Mouse (Mus musculus): Measurements from ENCODE around the gene Nrap. TPM values are rescaled to one million over a fixed set of nuclear protein-coding genes. Genes with fewer than 3 reads are reported as not detected.

Gene Nrap
- polyA plus RNA-seq, 1 experiment from 2014 or later, result 0.29 TPM

DNA sequence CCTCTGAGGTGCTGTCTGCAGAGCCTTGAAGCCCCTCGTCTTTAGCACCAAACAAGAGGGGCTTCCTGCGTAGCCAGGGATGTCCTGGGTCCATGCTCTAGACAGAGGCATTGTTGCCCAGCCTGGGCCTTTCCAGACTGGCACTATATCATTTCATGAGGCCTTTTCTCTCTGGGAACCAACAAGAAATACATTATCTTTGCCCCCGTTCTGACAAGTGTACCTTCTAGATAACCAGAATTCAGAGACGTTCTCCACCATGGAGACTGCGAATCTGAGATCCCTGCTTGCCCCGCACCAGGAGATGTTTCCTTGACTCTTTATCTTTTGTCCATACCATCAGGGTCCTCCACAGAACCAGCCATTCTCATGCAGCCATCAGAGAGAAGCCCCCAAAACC, 70.2 kb downstream of the Nrap start:
- H3K36me3 ChIP-seq (replicated peaks), result no peaks in the 10 kb centered on the region
- peaks cover 17% of the 10 kb centered on the region; the same call in 1 of the 2 replicates for H3K4me1 ChIP-seq
- H3K27ac ChIP-seq, result no peak overlapping the region
- 90% methylated on average over 6 of the region's 6 CpGs for WGBS
- H3K9me3 ChIP-seq, result no peaks in the 10 kb centered on the region
- H3K9ac ChIP-seq, result no peak overlapping the region
- H3K27me3 ChIP-seq, result peaks cover 19% of the 10 kb centered on the region
- no peak overlapping the region for H3K4me2 ChIP-seq
- H3K4me3 ChIP-seq (replicated peaks), result no peak overlapping the region
- ATAC-seq (ENCODE audit: low FRiP score), result no peak

DNA sequence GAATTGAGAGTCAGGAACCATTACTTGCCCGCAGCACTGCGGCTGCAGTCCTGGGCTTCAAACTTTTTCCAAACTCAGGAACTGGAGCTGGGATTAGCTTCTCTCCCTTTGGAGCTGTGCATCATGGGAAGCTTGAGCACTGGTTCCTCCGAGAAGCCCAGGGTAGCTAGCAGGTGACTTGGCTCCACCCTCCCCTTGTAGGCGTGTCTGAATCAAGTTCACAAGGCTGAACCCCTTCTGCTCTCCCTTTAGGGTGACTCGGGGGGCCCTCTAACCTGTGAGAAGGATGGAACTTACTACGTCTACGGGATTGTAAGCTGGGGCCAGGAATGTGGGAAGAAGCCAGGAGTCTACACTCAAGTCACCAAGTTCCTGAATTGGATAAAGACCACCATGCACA, 70.6 kb downstream of the Nrap start:
- Histone ChIP-seq H3K9me3 (no peaks in the 10 kb centered on the region), H3K4me1 (peaks cover 17% of the 10 kb centered on the region; the same call in 1 of the 2 replicates), H3K27me3 (peaks cover 17% of the 10 kb centered on the region), H3K9ac (no peak overlapping the region), H3K36me3 (replicated peaks) (no peaks in the 10 kb centered on the region), H3K4me3 (replicated peaks) (no peak overlapping the region), H3K4me2 (no peak overlapping the region), H3K27ac (no peak overlapping the region)
- WGBS, result 94% methylated on average over 7 of the region's 7 CpGs
- ATAC-seq (ENCODE audit: low FRiP score), result no peak

DNA sequence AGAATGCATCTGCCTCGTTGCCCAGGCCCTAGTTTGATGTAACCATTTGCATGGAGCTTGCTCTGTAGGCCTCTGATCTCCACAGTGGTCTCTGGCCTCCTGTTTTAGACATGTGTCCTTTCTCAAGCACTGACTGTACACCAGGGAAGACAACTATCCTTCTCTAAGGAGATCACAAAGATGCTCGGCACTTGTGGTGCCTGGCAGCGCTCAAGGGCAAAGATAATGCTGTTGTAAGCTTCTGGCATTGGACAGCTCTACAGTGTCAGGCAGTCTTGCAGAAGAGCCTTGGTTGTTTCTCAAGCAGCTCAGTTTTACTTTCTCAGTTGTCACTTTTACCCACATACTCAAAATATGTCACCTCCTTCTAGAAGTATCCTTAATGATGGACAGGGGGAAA, 73.3 kb downstream of the Nrap start:
- ATAC-seq (ENCODE audit: low FRiP score), result no peak
- Histone ChIP-seq H3K4me1 (peaks cover 15% of the 10 kb centered on the region; the same call in 1 of the 2 replicates), H3K9ac (no peak overlapping the region), H3K27ac (no peak overlapping the region), H3K4me3 (replicated peaks) (no peak overlapping the region), H3K27me3 (peaks cover 16% of the 10 kb centered on the region), H3K9me3 (no peaks in the 10 kb centered on the region), H3K4me2 (no peak overlapping the region), H3K36me3 (replicated peaks) (no peaks in the 10 kb centered on the region)
- 85% methylated on average over 3 of the region's 3 CpGs for WGBS

DNA sequence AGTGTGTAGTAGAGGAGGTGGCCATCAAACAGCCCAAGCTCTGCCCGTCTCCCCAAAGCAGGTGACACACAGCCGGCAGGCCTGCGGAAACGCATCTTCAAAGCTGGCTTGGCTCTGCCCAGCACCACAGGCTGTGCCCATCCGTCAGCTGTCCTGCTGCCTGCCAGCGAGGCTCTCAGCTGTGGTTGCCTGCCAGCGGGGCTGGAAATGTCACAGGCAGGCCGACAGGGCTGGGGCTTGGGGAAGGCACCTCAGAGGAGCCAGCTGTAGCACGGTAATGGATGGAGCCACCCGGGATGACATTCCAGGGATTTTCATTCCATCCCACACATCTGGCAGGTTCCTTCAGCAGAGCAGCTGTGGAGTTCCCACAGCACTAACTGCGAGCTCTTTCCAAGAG, 89.0 kb downstream of the Nrap start:
- WGBS, result 83% methylated on average over 11 of the region's 11 CpGs
- no peak for ATAC-seq (ENCODE audit: low FRiP score)
- Histone ChIP-seq H3K27ac (no peak overlapping the region), H3K9ac (no peak overlapping the region), H3K4me1 (peaks cover 4% of the 10 kb centered on the region), H3K4me3 (replicated peaks) (no peak overlapping the region), H3K27me3 (no peaks in the 10 kb centered on the region), H3K9me3 (no peaks in the 10 kb centered on the region), H3K36me3 (replicated peaks) (no peaks in the 10 kb centered on the region), H3K4me2 (no peak overlapping the region)

DNA sequence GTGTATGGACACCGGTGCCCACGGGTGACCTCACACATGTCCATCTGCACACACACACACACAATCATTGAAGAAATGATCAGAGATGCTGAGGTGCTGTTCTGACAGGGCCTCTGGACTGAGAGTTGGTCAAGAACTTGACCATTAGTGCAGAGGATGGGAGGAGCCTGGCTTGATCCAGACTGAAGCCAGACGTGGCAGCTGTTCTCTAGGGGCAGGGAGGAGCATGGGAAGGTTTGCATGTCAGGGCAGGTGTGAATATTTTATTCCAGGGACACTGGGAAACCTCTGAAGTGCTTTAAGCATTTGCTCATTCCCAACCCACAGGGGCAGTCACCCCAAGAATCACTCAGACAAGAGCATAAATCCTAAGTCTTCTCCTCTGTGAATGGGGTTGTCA, 92.6 kb downstream of the Nrap start:
- H3K4me1 ChIP-seq, result peaks cover 8% of the 10 kb centered on the region
- no peak overlapping the region for H3K4me2 ChIP-seq
- WGBS, result 72% methylated on average over 3 of the region's 3 CpGs
- no peaks in the 10 kb centered on the region for H3K27me3 ChIP-seq
- no peak overlapping the region for H3K4me3 ChIP-seq (replicated peaks)
- H3K36me3 ChIP-seq (replicated peaks), result no peaks in the 10 kb centered on the region
- no peak overlapping the region for H3K27ac ChIP-seq
- no peak for ATAC-seq (ENCODE audit: low FRiP score)
- H3K9me3 ChIP-seq, result no peaks in the 10 kb centered on the region
- no peak overlapping the region for H3K9ac ChIP-seq

DNA sequence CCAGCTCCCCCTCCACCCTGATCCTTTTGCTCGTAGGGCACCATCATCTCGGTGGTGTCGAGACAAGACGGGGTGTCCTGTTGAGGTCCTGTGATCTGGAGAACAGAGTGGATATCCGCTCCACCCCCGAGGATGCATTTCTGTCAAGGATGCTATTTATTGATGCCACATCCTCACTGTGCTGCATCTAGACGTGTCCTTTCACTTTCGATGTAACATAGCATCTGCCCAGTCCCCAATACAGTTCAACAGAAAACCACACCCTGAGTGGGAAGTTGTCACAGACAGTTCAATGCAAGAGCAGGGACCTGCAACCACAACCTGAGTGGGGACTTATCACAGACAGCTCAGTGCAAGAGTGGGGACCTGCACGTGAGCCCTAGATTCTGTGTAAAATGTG, 93.2 kb downstream of the Nrap start:
- Histone ChIP-seq H3K4me2 (no peak overlapping the region), H3K9me3 (no peaks in the 10 kb centered on the region), H3K4me1 (peaks cover 8% of the 10 kb centered on the region), H3K27ac (no peak overlapping the region), H3K27me3 (no peaks in the 10 kb centered on the region), H3K4me3 (replicated peaks) (no peak overlapping the region), H3K9ac (no peak overlapping the region), H3K36me3 (replicated peaks) (no peaks in the 10 kb centered on the region)
- WGBS, result 83% methylated on average over 9 of the region's 9 CpGs
- no peak for ATAC-seq (ENCODE audit: low FRiP score)

DNA sequence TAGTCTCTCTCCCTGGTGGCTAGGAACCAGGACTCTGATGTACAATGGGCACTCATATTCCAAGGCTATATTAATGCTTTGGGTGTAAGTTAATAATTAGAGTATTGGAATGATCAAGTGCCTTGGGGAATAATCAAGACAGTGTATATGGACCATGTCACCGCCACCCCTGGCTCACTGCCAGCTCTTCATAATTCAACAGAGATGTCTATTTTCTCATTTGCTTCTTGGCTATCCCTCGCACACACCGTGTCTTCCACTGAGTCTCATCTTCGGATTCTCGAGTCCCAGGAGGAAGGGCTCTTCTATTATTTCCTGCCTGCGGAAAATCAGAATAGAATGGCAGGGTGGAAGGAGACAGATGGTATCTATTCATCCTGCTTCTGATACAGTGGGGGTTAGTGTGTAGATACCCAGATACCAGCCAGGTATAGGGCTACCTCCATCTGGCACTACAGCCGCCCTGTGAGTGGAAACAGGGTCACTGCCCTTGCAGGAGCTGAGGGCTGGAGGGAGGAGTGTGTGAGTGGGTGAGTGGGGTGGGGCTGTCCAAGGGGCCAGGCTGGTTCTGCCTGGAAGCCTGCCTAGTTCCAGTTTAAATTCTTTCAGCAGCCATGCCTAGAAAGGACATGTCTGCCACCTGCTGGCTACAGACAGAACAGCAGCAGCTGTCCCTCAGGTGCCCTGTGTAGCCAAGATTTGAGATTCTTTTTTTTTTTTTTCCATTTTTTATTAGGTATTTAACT, 95.0 kb downstream of the Nrap start:
- Histone ChIP-seq H3K4me2 (no peak overlapping the region), H3K4me1 (peaks cover 8% of the 10 kb centered on the region), H3K9me3 (no peaks in the 10 kb centered on the region), H3K27me3 (no peaks in the 10 kb centered on the region), H3K9ac (no peak overlapping the region), H3K36me3 (replicated peaks) (no peaks in the 10 kb centered on the region), H3K27ac (no peak overlapping the region), H3K4me3 (replicated peaks) (no peak overlapping the region)
- 61% methylated on average over 7 of the region's 7 CpGs for WGBS
- ATAC-seq (ENCODE audit: low FRiP score), result peak; percentile 77

DNA sequence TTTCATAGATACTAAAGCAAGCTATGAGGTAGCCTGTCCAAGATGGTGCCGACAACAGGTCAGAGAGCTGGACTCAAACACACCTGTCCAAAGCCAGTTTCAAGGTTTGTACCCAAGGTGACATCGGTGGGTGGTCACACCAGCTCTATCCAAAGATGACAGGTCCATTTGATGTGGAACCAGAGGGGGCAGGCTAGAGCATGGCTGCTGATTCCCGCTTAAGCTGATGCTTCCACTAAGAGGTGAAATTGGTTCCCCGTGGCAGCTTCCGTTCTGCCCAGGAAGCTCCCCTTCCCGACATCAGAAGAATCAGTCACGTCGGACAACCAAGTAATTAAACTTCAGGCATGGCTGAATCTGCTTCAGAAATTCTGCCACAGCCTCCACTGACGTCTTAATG, 97.5 kb downstream of the Nrap start:
- H3K9ac ChIP-seq, result no peak overlapping the region
- H3K4me2 ChIP-seq, result no peak overlapping the region
- H3K36me3 ChIP-seq (replicated peaks), result no peaks in the 10 kb centered on the region
- H3K9me3 ChIP-seq, result no peaks in the 10 kb centered on the region
- 66% methylated on average over 9 of the region's 9 CpGs for WGBS
- no peaks in the 10 kb centered on the region for H3K27me3 ChIP-seq
- no peak for ATAC-seq (ENCODE audit: low FRiP score)
- no peak overlapping the region for H3K27ac ChIP-seq
- peaks cover 6% of the 10 kb centered on the region for H3K4me1 ChIP-seq
- no peak overlapping the region for H3K4me3 ChIP-seq (replicated peaks)

DNA sequence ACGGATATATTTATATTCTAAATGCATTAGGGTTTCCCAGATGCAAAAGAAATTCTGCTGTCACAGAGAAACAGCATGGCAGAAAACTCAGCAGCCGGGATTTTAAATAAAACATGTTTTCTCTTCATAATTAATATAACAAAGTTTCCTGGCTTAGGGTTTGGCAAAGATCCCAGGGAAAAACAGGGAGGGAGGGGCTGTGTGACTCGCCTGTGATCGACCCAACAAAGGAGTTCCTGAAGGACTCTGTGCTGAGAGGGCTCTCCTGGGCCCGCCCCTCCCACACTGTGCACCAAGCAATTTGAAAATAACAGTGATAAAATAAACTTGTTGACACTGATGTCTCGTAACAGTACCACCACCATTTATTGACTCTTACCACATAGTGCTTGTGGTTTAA, 97.9 kb downstream of the Nrap start:
- Histone ChIP-seq H3K4me1 (peaks cover 4% of the 10 kb centered on the region), H3K4me2 (no peak overlapping the region), H3K27ac (no peak overlapping the region), H3K4me3 (replicated peaks) (no peak overlapping the region), H3K27me3 (no peaks in the 10 kb centered on the region), H3K9ac (no peak overlapping the region), H3K36me3 (replicated peaks) (no peaks in the 10 kb centered on the region), H3K9me3 (no peaks in the 10 kb centered on the region)
- ATAC-seq (ENCODE audit: low FRiP score), result no peak
- 62% methylated on average over 6 of the region's 6 CpGs for WGBS

DNA sequence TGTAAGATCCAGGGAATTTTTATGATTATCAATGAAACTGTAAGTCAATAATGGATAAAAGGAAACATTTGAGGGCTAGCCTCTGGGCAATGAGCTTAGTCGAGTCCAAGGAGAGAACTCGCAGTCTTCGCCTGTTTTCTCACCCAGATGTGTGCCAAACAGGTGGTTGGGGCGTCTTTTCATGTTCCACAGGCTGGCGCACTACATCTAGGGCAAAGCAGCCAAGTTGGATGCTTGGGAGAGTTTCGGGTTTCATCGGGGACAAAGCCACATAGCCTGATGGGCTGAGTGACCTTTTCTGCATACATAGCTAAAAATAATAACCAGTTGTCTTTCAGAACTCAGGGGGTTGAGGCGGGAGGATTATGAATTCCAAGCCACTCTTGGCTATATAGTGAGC, 100.2 kb downstream of the Nrap start:
- Histone ChIP-seq H3K27ac (no peak overlapping the region), H3K4me2 (no peak overlapping the region), H3K27me3 (peaks cover 10% of the 10 kb centered on the region; the same call in 1 of the 2 replicates), H3K4me3 (replicated peaks) (no peak overlapping the region), H3K36me3 (replicated peaks) (no peaks in the 10 kb centered on the region), H3K4me1 (no peaks in the 10 kb centered on the region; the same call in 1 of the 2 replicates), H3K9ac (no peak overlapping the region), H3K9me3 (no peaks in the 10 kb centered on the region)
- 87% methylated on average over 8 of the region's 8 CpGs for WGBS
- ATAC-seq (ENCODE audit: low FRiP score), result no peak

DNA sequence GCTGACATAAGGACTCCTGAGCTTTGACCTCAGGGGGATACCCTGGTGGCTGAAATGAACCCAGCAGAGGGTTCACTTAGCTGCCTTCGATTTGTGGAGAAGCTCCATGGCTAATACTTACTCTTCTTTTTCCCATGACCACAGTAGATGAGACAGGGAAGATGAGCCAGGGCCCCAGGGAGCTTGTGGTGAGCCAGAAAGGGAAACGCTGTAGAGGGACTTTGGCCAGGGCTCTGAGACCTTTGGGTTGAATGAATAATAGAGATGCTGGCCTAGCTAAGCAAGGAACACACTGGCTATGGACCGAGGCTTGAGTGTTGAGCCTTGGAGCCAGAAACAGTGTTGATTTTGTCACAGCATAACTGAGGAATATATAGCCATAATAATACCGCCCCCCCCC, 101.4 kb downstream of the Nrap start:
- 92% methylated on average over 4 of the region's 4 CpGs for WGBS
- peaks cover 10% of the 10 kb centered on the region; the same call in 1 of the 2 replicates for H3K27me3 ChIP-seq
- no peak overlapping the region for H3K4me3 ChIP-seq (replicated peaks)
- H3K4me2 ChIP-seq, result no peak overlapping the region
- H3K36me3 ChIP-seq (replicated peaks), result no peaks in the 10 kb centered on the region
- no peaks in the 10 kb centered on the region for H3K9me3 ChIP-seq
- H3K4me1 ChIP-seq, result no peaks in the 10 kb centered on the region
- H3K27ac ChIP-seq, result no peak overlapping the region
- H3K9ac ChIP-seq, result no peak overlapping the region
- no peak for ATAC-seq (ENCODE audit: low FRiP score)

DNA sequence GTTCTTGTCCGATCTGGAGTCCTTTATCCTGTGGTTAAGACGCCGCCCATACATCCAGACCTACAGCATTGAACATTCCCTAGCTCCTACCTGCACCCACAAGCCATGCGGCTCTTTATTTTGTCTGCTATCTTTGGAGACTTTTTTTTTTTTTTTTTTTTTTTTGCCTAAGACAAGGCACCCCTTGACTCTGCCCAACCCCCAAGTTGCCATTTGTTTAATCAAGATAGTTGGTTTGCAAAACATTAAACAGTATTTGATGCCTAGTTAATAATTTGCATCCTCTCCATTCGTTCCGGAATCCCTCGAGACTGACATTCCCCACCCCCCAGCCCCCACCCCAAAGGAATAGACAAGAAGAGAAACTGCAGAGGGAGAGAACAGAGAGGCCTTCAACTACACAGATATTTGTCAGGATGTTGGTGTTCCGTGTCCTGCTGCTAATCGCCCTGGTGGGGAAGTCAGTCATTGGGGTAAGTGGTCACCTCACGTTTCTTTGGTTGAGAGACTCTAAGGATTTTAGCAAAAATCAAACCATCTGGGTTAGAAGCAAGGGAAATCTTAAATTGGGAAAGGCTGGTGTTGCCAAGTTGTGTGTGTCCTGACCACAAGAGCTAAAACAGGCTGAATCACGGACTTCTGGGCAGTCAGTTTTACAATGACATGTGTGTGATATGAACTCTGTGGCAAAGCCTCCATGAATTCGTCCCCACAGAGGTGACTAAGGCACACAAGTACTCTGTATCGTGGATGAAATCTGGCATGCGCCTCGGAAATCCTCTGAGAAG, 102.1 kb downstream of the Nrap start:
- WGBS, result 92% methylated on average over 15 of the region's 15 CpGs
- H3K4me3 ChIP-seq (replicated peaks), result no peak overlapping the region
- H3K9ac ChIP-seq, result no peak overlapping the region
- no peaks in the 10 kb centered on the region for H3K4me1 ChIP-seq
- H3K9me3 ChIP-seq, result no peaks in the 10 kb centered on the region
- H3K36me3 ChIP-seq (replicated peaks), result no peaks in the 10 kb centered on the region
- ATAC-seq (ENCODE audit: low FRiP score), result no peak
- no peak overlapping the region for H3K27ac ChIP-seq
- peaks cover 10% of the 10 kb centered on the region; the same call in 1 of the 2 replicates for H3K27me3 ChIP-seq
- H3K4me2 ChIP-seq, result no peak overlapping the region

DNA sequence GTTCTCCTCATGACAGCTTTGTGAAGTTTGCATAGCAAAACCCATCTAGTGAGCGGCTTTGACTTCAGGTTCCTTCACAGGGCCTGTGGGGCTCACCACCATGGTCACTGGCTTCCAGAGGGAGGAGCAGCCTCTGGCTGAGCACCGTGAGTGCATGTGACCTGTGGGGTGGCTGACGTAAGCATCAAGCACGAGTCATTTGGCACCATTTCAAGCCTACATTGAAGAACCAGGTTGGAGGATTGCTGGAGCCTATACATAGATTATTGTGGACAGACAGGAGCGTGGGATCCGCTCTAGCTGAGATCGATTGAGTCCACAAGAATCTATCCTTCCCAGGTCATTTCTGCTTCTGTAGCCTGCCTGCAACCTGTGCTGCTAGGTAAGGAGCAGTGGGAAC, 103.0 kb downstream of the Nrap start, which contains the start of gene Habp2:
TSS of gene Habp2 (plus strand) at position 272 of the 400 bp plus-strand sequence.
- Histone ChIP-seq H3K9me3 (no peaks in the 10 kb centered on the region), H3K27ac (no peak within 1 kb of the TSS), H3K4me1 (no peaks in the 10 kb centered on the region), H3K4me3 (replicated peaks) (no peak within 1 kb of the TSS), H3K36me3 (replicated peaks) (no peaks in the 10 kb centered on the region), H3K9ac (no peak within 1 kb of the TSS), H3K4me2 (no peak within 1 kb of the TSS), H3K27me3 (peaks cover 10% of the 10 kb centered on the region; the same call in 1 of the 2 replicates)
- 90% methylated on average over 7 of the region's 7 CpGs for WGBS
- no peak for ATAC-seq (ENCODE audit: low FRiP score)

Data from forebrain, embryonic 12.5 days (tissue).